Mouse (Mus musculus): ENCODE results near the gene Olfr1390. TPM values are rescaled to one million over a fixed set of nuclear protein-coding genes. Genes with fewer than 3 reads are reported as not detected.

Gene Olfr1390
- total and polyA plus RNA-seq, 3 experiments = not detected

Other genes with a start within 250 kb of the Olfr1390 start
- gene Olfr1396, start 220.3 kb upstream of the Olfr1390 start, total RNA-seq (2012; rRNA removed) = not detected in 2 replicates
- not detected in 2 replicates for gene Olfr1396, start 220.3 kb upstream of the Olfr1390 start, total RNA-seq (2014; rRNA removed)
- not detected in 2 replicates for gene Olfr1396, start 220.3 kb upstream of the Olfr1390 start, polyA plus RNA-seq (2012; ENCODE audit: insufficient read length, low read depth)
- not detected in 2 replicates for gene Olfr1395, start 192.9 kb upstream of the Olfr1390 start, total RNA-seq (2012; rRNA removed)
- not detected in 2 replicates for gene Olfr1395, start 192.9 kb upstream of the Olfr1390 start, total RNA-seq (2014; rRNA removed)
- not detected in 2 replicates for gene Olfr1395, start 192.9 kb upstream of the Olfr1390 start, polyA plus RNA-seq (2012; ENCODE audit: insufficient read length, low read depth)
- gene Olfr1394, start 180.8 kb upstream of the Olfr1390 start, total RNA-seq (2012; rRNA removed) = not detected in 2 replicates
- gene Olfr1394, start 180.8 kb upstream of the Olfr1390 start, total RNA-seq (2014; rRNA removed) = not detected in 2 replicates
- not detected in 2 replicates for gene Olfr1394, start 180.8 kb upstream of the Olfr1390 start, polyA plus RNA-seq (2012; ENCODE audit: insufficient read length, low read depth)
- 0.17 and 0.34 TPM in 2 replicates for gene Btnl9, start 148.0 kb upstream of the Olfr1390 start, total RNA-seq (2012; rRNA removed)
- gene Btnl9, start 148.0 kb upstream of the Olfr1390 start, total RNA-seq (2014; rRNA removed) = not detected in 2 replicates
- 0.04 and 0.20 TPM in 2 replicates for gene Btnl9, start 148.0 kb upstream of the Olfr1390 start, polyA plus RNA-seq (2012; ENCODE audit: insufficient read length, low read depth)
- gene Zfp62, start 131.9 kb upstream of the Olfr1390 start, total RNA-seq (2012; rRNA removed) = 21.3 and 22.6 TPM in 2 replicates
- 38.7 and 48.8 TPM in 2 replicates for gene Zfp62, start 131.9 kb upstream of the Olfr1390 start, total RNA-seq (2014; rRNA removed)
- gene Zfp62, start 131.9 kb upstream of the Olfr1390 start, polyA plus RNA-seq (2012; ENCODE audit: insufficient read length, low read depth) = 23.2 and 25.3 TPM in 2 replicates
- 83.2 and 118 TPM in 2 replicates for gene Mgat1, start 91.0 kb upstream of the Olfr1390 start, total RNA-seq (2012; rRNA removed)
- 63.2 and 67.7 TPM in 2 replicates for gene Mgat1, start 91.0 kb upstream of the Olfr1390 start, total RNA-seq (2014; rRNA removed)
- gene Mgat1, start 91.0 kb upstream of the Olfr1390 start, polyA plus RNA-seq (2012; ENCODE audit: insufficient read length, low read depth) = 80.9 and 90.5 TPM in 2 replicates
- gene Olfr1393, start 56.9 kb upstream of the Olfr1390 start, total RNA-seq (2012; rRNA removed) = 0.04 TPM in 1 of 2 replicates, not detected in the other
- gene Olfr1393, start 56.9 kb upstream of the Olfr1390 start, total RNA-seq (2014; rRNA removed) = 0.18 TPM in 1 of 2 replicates, not detected in the other
- gene Olfr1393, start 56.9 kb upstream of the Olfr1390 start, polyA plus RNA-seq (2012; ENCODE audit: insufficient read length, low read depth) = 0.08 and 0.10 TPM in 2 replicates
- gene Olfr1392, start 49.9 kb upstream of the Olfr1390 start, total RNA-seq (2012; rRNA removed) = not detected in 2 replicates
- not detected in 2 replicates for gene Olfr1392, start 49.9 kb upstream of the Olfr1390 start, total RNA-seq (2014; rRNA removed)
- gene Olfr1392, start 49.9 kb upstream of the Olfr1390 start, polyA plus RNA-seq (2012; ENCODE audit: insufficient read length, low read depth) = not detected in 2 replicates
- not detected in 2 replicates for gene Olfr10, start 30.4 kb upstream of the Olfr1390 start, total RNA-seq (2012; rRNA removed)
- not detected in 2 replicates for gene Olfr10, start 30.4 kb upstream of the Olfr1390 start, total RNA-seq (2014; rRNA removed)
- not detected in 2 replicates for gene Olfr10, start 30.4 kb upstream of the Olfr1390 start, polyA plus RNA-seq (2012; ENCODE audit: insufficient read length, low read depth)
- not detected in 2 replicates for gene Olfr1391, start 12.4 kb upstream of the Olfr1390 start, total RNA-seq (2012; rRNA removed)
- gene Olfr1391, start 12.4 kb upstream of the Olfr1390 start, total RNA-seq (2014; rRNA removed) = not detected in 2 replicates
- gene Olfr1391, start 12.4 kb upstream of the Olfr1390 start, polyA plus RNA-seq (2012; ENCODE audit: insufficient read length, low read depth) = not detected in 2 replicates
- gene Olfr1389, start 87.9 kb downstream of the Olfr1390 start, total RNA-seq (2012; rRNA removed) = not detected in 2 replicates
- not detected in 2 replicates for gene Olfr1389, start 87.9 kb downstream of the Olfr1390 start, total RNA-seq (2014; rRNA removed)
- gene Olfr1389, start 87.9 kb downstream of the Olfr1390 start, polyA plus RNA-seq (2012; ENCODE audit: insufficient read length, low read depth) = not detected in 2 replicates
- not detected in 2 replicates for gene Olfr1388, start 101.4 kb downstream of the Olfr1390 start, total RNA-seq (2012; rRNA removed)
- gene Olfr1388, start 101.4 kb downstream of the Olfr1390 start, total RNA-seq (2014; rRNA removed) = not detected in 2 replicates
- gene Olfr1388, start 101.4 kb downstream of the Olfr1390 start, polyA plus RNA-seq (2012; ENCODE audit: insufficient read length, low read depth) = not detected in 2 replicates
- not detected in 2 replicates for gene Olfr1387, start 120.2 kb downstream of the Olfr1390 start, total RNA-seq (2012; rRNA removed)
- not detected in 2 replicates for gene Olfr1387, start 120.2 kb downstream of the Olfr1390 start, total RNA-seq (2014; rRNA removed)
- gene Olfr1387, start 120.2 kb downstream of the Olfr1390 start, polyA plus RNA-seq (2012; ENCODE audit: insufficient read length, low read depth) = not detected in 2 replicates
- not detected in 2 replicates for gene Olfr1386, start 129.9 kb downstream of the Olfr1390 start, total RNA-seq (2012; rRNA removed)
- not detected in 2 replicates for gene Olfr1386, start 129.9 kb downstream of the Olfr1390 start, total RNA-seq (2014; rRNA removed)
- not detected in 2 replicates for gene Olfr1386, start 129.9 kb downstream of the Olfr1390 start, polyA plus RNA-seq (2012; ENCODE audit: insufficient read length, low read depth)
- not detected in 2 replicates for gene Olfr1385, start 153.9 kb downstream of the Olfr1390 start, total RNA-seq (2012; rRNA removed)
- not detected in 2 replicates for gene Olfr1385, start 153.9 kb downstream of the Olfr1390 start, total RNA-seq (2014; rRNA removed)
- 0.05 and 0.06 TPM in 2 replicates for gene Olfr1385, start 153.9 kb downstream of the Olfr1390 start, polyA plus RNA-seq (2012; ENCODE audit: insufficient read length, low read depth)
- not detected in 2 replicates for gene Olfr1384, start 171.5 kb downstream of the Olfr1390 start, total RNA-seq (2012; rRNA removed)
- gene Olfr1384, start 171.5 kb downstream of the Olfr1390 start, total RNA-seq (2014; rRNA removed) = not detected in 2 replicates
- gene Olfr1384, start 171.5 kb downstream of the Olfr1390 start, polyA plus RNA-seq (2012; ENCODE audit: insufficient read length, low read depth) = not detected in 2 replicates
- not detected in 2 replicates for gene Olfr1383, start 184.5 kb downstream of the Olfr1390 start, total RNA-seq (2012; rRNA removed)
- not detected in 2 replicates for gene Olfr1383, start 184.5 kb downstream of the Olfr1390 start, total RNA-seq (2014; rRNA removed)
- gene Olfr1383, start 184.5 kb downstream of the Olfr1390 start, polyA plus RNA-seq (2012; ENCODE audit: insufficient read length, low read depth) = not detected in 2 replicates
- gene Olfr1382, start 193.1 kb downstream of the Olfr1390 start, total RNA-seq (2012; rRNA removed) = not detected in 2 replicates
- not detected in 2 replicates for gene Olfr1382, start 193.1 kb downstream of the Olfr1390 start, total RNA-seq (2014; rRNA removed)
- not detected in 2 replicates for gene Olfr1382, start 193.1 kb downstream of the Olfr1390 start, polyA plus RNA-seq (2012; ENCODE audit: insufficient read length, low read depth)
- not detected in 2 replicates for gene Olfr1381, start 208.3 kb downstream of the Olfr1390 start, total RNA-seq (2012; rRNA removed)
- not detected in 2 replicates for gene Olfr1381, start 208.3 kb downstream of the Olfr1390 start, total RNA-seq (2014; rRNA removed)
- not detected in 2 replicates for gene Olfr1381, start 208.3 kb downstream of the Olfr1390 start, polyA plus RNA-seq (2012; ENCODE audit: insufficient read length, low read depth)
- not detected in 2 replicates for gene Olfr1380, start 221.7 kb downstream of the Olfr1390 start, total RNA-seq (2012; rRNA removed)
- gene Olfr1380, start 221.7 kb downstream of the Olfr1390 start, total RNA-seq (2014; rRNA removed) = not detected in 2 replicates
- not detected in 2 replicates for gene Olfr1380, start 221.7 kb downstream of the Olfr1390 start, polyA plus RNA-seq (2012; ENCODE audit: insufficient read length, low read depth)